Mouse (Mus musculus) C2C12 (cell line): ENCODE results near the gene Map4. TPM values are rescaled to one million over a fixed set of nuclear protein-coding genes. Genes with fewer than 3 reads are reported as not detected.
A peak's percentile ranks its signal among the peaks of the same experiment; 100 is the strongest.

Experiments used
- H3K27me3 ChIP-seq: one replicate; pipeline ENCODE4 v1.6.1; 2011; ENCODE audit not compliant: control insufficient read depth, insufficient read depth, insufficient read length
- H3K36me3 ChIP-seq: one replicate; pipeline ENCODE4 v1.6.1; 2011; ENCODE audit not compliant: control insufficient read depth, insufficient read depth
- H3K4me3 ChIP-seq: one replicate; pipeline ENCODE4 v1.5.1; 2011; ENCODE audit warnings: mild to moderate bottlenecking, control low read depth; ENCODE audit not compliant: poor library complexity, insufficient read depth, severe bottlenecking
- H3K79me2 ChIP-seq: one replicate; pipeline ENCODE4 v1.6.1; 2011; ENCODE audit not compliant: control insufficient read depth, insufficient read depth
- H3K79me3 ChIP-seq: one replicate; pipeline ENCODE4 v1.6.1; 2011; ENCODE audit warnings: low read depth, control low read depth
- H3ac ChIP-seq: one replicate; pipeline ENCODE3; 2011; ENCODE audit warnings: low read depth; ENCODE audit not compliant: control insufficient read depth, insufficient read length
- CEBPB ChIP-seq: IDR thresholded peaks from one replicate; pipeline ENCODE4 v1.6.1; 2011; ENCODE audit warnings: low read depth, mild to moderate bottlenecking, control low read depth, moderate library complexity
- CTCF ChIP-seq: IDR thresholded peaks from one replicate; pipeline ENCODE4 v1.5.1; 2011; ENCODE audit not compliant: control insufficient read depth, insufficient read depth, insufficient read length
- FOSL1 ChIP-seq: IDR thresholded peaks from one replicate; pipeline ENCODE4 v1.8.0; 2011; ENCODE audit warnings: mild to moderate bottlenecking, low read length; ENCODE audit not compliant: poor library complexity, insufficient read depth, severe bottlenecking
- MAX ChIP-seq: IDR thresholded peaks from one replicate; pipeline ENCODE4 v1.6.1; 2011; ENCODE audit warnings: mild to moderate bottlenecking, control low read depth
- MYOD1 ChIP-seq: IDR thresholded peaks from one replicate; pipeline ENCODE4 v1.6.1; 2011; ENCODE audit warnings: low read depth; ENCODE audit not compliant: control insufficient read depth, insufficient read length
- MYOG ChIP-seq: IDR thresholded peaks from one replicate; pipeline ENCODE4 v1.6.1; 2011; ENCODE audit not compliant: control insufficient read depth, insufficient read length; ENCODE audit errors: extremely low read depth
- USF1 ChIP-seq: IDR thresholded peaks from one replicate; pipeline ENCODE4 v1.6.1; 2011; ENCODE audit warnings: low read depth, mild to moderate bottlenecking, control low read depth, moderate library complexity
- polyA plus RNA-seq: library from polyadenylated mRNA; unstranded; fragments of >200 nt; fragmentation: generic; extraction: Trizol; gene quantifications from one replicate; pipeline ENCODE4 v1.2.1, GENCODE M21; 2012; ENCODE audit warnings: missing spikeins

Map4 gene
- polyA plus RNA-seq, 1 experiment, result 135 TPM

DNA sequence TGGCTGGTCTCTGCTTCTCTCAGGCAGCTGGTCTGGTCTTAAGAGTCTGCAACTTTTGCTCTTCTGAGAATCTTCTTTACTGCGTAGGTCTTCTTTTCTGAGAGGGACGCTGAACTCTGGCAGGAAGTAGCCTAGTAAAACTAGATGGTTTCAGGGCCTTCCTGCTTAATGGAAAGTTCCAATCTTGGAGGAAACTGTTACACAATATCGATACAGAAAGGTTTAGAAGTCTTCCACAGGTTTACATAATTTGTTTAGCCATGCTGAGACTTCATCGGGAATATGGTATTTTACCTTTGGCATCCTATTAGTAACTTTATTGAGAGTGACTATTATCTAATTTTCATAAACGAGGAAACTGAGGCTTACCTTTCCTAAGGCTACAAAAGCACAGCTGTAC lies 1.2 kb upstream of the Map4 start:
- H3K4me3 ChIP-seq, result no peak overlapping the region
- no peak overlapping the region for H3ac ChIP-seq
- H3K27me3 ChIP-seq, result no peaks in the 10 kb centered on the region
- peaks cover 34% of the 10 kb centered on the region for H3K79me2 ChIP-seq
- no peaks in the 10 kb centered on the region for H3K36me3 ChIP-seq
- TF ChIP-seq USF1, result no peak
- TF ChIP-seq CEBPB, result no peak
- no peak for TF ChIP-seq MYOD1
- no peak for TF ChIP-seq MYOG
- no peak for TF ChIP-seq CTCF
- no peak for TF ChIP-seq FOSL1
- no peak for TF ChIP-seq MAX
- peaks cover 26% of the 10 kb centered on the region for H3K79me3 ChIP-seq

GRCm38 (mm10) chr9:109930752-109931151 lies 508 bp upstream of the Map4 start:
- H3K36me3 ChIP-seq, result no peaks in the 10 kb centered on the region
- H3K79me2 ChIP-seq, result peaks cover 41% of the 10 kb centered on the region
- H3K79me3 ChIP-seq, result peaks cover 33% of the 10 kb centered on the region
- no peaks in the 10 kb centered on the region for H3K27me3 ChIP-seq
- TF ChIP-seq CTCF, result no peak
- no peak for TF ChIP-seq USF1
- TF ChIP-seq FOSL1, result no peak
- H3ac ChIP-seq, result peak overlapping the region; percentile 22
- peak overlapping the region; percentile 25 for H3K4me3 ChIP-seq

DNA sequence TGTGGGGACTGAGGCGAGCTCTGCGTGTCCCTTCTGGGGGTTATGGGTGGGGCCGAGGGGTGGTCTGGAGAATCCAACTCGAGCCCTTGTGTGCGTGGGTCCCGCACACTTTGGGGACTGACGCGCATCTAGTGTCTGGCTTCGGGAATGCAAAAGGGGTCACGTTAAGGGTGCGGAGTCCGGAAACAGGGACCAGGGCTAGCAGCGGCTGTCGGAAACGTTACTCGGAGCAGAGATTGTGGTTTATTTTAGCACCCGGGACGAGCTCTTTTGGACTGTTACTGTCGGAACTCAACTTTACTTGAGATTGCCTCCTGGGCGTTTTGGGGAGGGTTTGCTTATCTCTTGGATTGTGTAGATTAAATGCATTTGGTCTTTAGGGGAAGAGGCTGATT lies 1.1 kb downstream of the Map4 start:
- peak overlapping the region; percentile 97 for H3ac ChIP-seq
- TF ChIP-seq FOSL1 (no peak), USF1 (no peak)
- H3K79me2 ChIP-seq, result peaks cover 57% of the 10 kb centered on the region
- H3K79me3 ChIP-seq, result peaks cover 49% of the 10 kb centered on the region
- H3K27me3 ChIP-seq, result no peaks in the 10 kb centered on the region
- peak overlapping the region; percentile 79 for H3K4me3 ChIP-seq
- no peaks in the 10 kb centered on the region for H3K36me3 ChIP-seq

DNA sequence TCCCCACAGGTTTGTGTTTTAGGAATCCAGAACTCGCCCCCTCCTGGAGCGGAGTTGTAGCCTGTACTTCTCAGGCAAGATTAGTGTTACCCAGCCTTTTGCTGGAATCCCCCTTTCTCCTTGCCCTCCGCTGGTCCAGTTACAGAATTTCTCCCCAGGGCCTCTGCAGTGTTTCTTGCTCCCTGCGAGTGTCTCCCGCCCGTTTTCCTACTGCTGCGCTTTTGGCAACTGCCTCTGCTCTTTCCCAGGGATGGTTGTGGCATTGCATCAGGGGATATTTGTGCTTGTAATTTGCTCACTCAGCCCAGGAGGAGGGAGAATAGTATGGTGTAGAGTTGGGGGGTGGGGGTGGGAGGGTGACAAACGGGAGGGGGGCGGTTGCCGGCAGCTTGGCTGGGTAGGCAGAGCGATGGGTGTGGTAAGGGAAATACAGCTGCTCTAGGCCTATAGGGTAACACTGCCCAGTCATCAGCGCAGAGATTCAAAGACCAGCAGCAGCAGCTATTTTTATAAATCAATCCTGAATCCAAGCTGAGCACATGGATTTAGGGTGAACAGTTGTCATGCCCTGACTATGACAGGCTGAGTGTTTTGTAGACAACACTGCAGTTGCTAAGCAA lies 1.6 kb downstream of the Map4 start:
- Histone ChIP-seq H3K36me3 (no peaks in the 10 kb centered on the region), H3K4me3 (peak overlapping the region; percentile 79), H3K27me3 (no peaks in the 10 kb centered on the region), H3K79me2 (peaks cover 62% of the 10 kb centered on the region), H3ac (peak overlapping the region; percentile 97), H3K79me3 (peaks cover 53% of the 10 kb centered on the region)
- TF ChIP-seq MAX (no peak), FOSL1 (no peak), CEBPB (peak; percentile 1), MYOD1 (no peak), MYOG (no peak), CTCF (no peak), USF1 (no peak)

- Histone ChIP-seq H3K4me3 (no peak overlapping the region), H3K27me3 (no peaks in the 10 kb centered on the region), H3K79me3 (peaks cover 90% of the 10 kb centered on the region), H3K36me3 (no peaks in the 10 kb centered on the region), H3ac (no peak overlapping the region), H3K79me2 (peaks cover 100% of the 10 kb centered on the region)
- TF ChIP-seq CEBPB (no peak), MYOD1 (no peak), MAX (no peak), FOSL1 (no peak), CTCF (no peak)
These were observed 8.1 kb downstream of the Map4 start for GRCm38 (mm10) chr9:109939401-109939800.

DNA sequence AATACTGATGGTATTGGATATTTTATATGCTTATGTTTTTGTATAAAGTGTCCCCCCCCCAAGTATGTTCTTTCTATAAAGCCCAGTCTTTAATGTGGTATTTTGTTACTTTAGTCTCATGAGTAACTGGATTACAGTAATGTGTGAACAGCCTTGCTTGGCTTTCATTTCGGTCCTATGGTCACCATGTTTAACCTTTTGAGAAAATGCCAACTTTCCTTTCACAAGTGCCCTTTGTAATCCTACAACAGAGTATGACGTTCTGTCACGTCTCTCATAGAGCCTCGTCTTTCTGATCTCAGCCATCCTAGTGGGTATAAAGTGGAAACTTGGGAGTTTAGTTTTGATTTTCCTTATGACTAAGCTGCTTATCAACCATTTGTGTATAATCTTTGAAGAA lies 11.5 kb downstream of the Map4 start:
- Histone ChIP-seq H3K79me3 (peaks cover 85% of the 10 kb centered on the region), H3K36me3 (no peaks in the 10 kb centered on the region), H3K79me2 (peaks cover 100% of the 10 kb centered on the region)

More for the DNA sequence above, 11.5 kb downstream of the Map4 start:
- Histone ChIP-seq H3ac (no peak overlapping the region), H3K4me3 (no peak overlapping the region), H3K27me3 (no peaks in the 10 kb centered on the region)
- TF ChIP-seq CEBPB (no peak), MYOD1 (no peak), MAX (no peak), MYOG (no peak), FOSL1 (no peak), USF1 (no peak), CTCF (no peak)
